ENCODE assay signal across 8 mouse cellular contexts in genomic region chr3:82857414-82858077, GRCm38 (mm10). TPM values are rescaled to one million over a fixed set of nuclear protein-coding genes. Genes with fewer than 3 reads are reported as not detected.
DNase-seq lines count a peak whose midpoint lies in the region; ATAC-seq lines count a peak whose summit lies in the region.

No protein-coding gene starts in this region.

- no peak for ATAC-seq in erythroid progenitor cell, adult 5-6 weeks (replicated peaks; ENCODE audit: low FRiP score, poor library complexity, severe bottlenecking)

- intact Hi-C loops in heart, postnatal 10 days (cut with DNase I) = loop anchor here (2.0 to 5.0 kb wide), 2 partner anchors 493 to 860 kb away; no protein-coding TSS in a partner anchor
- intact Hi-C loops in left cerebral cortex, postnatal 25 days (cut with DNase I) = loop anchor here (2.0 to 10.0 kb wide), 3 partner anchors 313 to 493 kb away; partner anchors contain the start of gene Npy2r

- peak; percentile 14 to 51 for DNase-seq in heart, postnatal 10 days
- DNase-seq in heart, adult 11 months = no peak
- peak; percentile 9 for DNase-seq in urinary bladder, postnatal 25 days (ENCODE audit: low spot score)
- DNase-seq in urinary bladder, postnatal 4 days (ENCODE audit: low spot score in 2 of 2) = no peak
- DNase-seq in embryo, embryonic 11 days = peak; percentile 40
- peak; percentile 27 to 46 for DNase-seq in left cerebral cortex, postnatal 25 days (ENCODE audit: low spot score in 2 of 2)
- no peak for DNase-seq in gastrocnemius, adult 18-20 months (ENCODE audit: low spot score)

RNA-seq across cellular contexts. Expression of gene Rbm46, which starts 18.7 kb away (rescaled TPM):
- total RNA-seq in heart, postnatal 10 days (2021) = under 1 TPM; 0.40 to 0.84 TPM
- total RNA-seq in left cerebral cortex, postnatal 25 days (2021) = under 1 TPM; 0.34 to 0.57 TPM
- not detected in 2 replicates for total RNA-seq in erythroid progenitor cell, adult 5-6 weeks (2015; ENCODE audit: low replicate concordance)
- not detected in 2 replicates for total RNA-seq in erythroid progenitor cell, adult 5-6 weeks (2017; ENCODE audit: low replicate concordance)
- total RNA-seq in gastrocnemius, adult 18-20 months (2021) = under 1 TPM in 1 of 2 experiments, not detected in 1; 0.12 TPM

RNA-seq across cellular contexts. Expression of gene Lrat, which starts 46.2 kb away (rescaled TPM):
- under 1 TPM; 0.10 TPM for total RNA-seq in heart, postnatal 10 days (2021)
- under 1 TPM in 1 of 2 experiments, not detected in 1; 0.11 TPM for total RNA-seq in left cerebral cortex, postnatal 25 days (2021)
- total RNA-seq in erythroid progenitor cell, adult 5-6 weeks (2015; ENCODE audit: low replicate concordance) = not detected in 2 replicates
- not detected in 2 replicates for total RNA-seq in erythroid progenitor cell, adult 5-6 weeks (2017; ENCODE audit: low replicate concordance)
- not detected for total RNA-seq in gastrocnemius, adult 18-20 months (2021)

Comparison
In these comparisons a context has a peak if more than half of its experiments do, and no peak if none do; other contexts are left out.
1. DNase-seq: peak in heart, postnatal 10 days (2 of 2), urinary bladder, postnatal 25 days (single experiment), embryo, embryonic 11 days (single experiment) and left cerebral cortex, postnatal 25 days (2 of 2); none in heart, adult 11 months (single experiment), urinary bladder, postnatal 4 days (0 of 2) and gastrocnemius, adult 18-20 months (single experiment).